29 mouse cellular contexts compared by ENCODE assay signal in the genomic region with DNA sequence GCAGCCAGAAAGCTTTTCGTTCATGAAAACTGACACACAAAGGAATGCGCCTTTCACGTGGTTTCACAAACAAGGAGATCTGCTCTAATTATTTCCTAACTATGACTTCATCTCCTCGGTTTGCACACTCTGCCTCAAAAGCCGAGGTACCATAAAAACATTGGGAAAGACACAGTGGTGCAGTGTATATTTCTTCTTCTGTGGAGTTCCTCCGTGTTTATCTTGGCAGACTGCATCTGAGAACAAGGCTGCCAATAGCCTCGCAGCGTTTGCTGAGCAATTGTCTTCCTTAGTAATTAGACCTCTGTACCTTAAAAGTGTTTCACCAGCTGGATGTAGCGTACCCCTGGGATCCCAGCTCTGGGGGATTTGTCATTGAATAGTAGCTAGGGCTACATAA. TPM values are rescaled to one million over a fixed set of nuclear protein-coding genes. Genes with fewer than 3 reads are reported as not detected.
DNase-seq lines count a peak whose midpoint lies in the region; ATAC-seq and TF ChIP-seq lines count a peak whose summit lies in the region.
"Had no signal": no experiment of that assay in that cellular context is flagged by ENCODE, and none has a peak within 500 bp of the region (broad histone marks: within the 10 kb centered on the region; RNA-seq: fewer than 3 reads in every experiment).

No protein-coding gene starts in this region.

- H3K9me3 ChIP-seq in midbrain, embryonic 14.5 days (ENCODE audit: control insufficient read depth, low read length): no peaks in the 10 kb centered on the region
- H3K9me3 ChIP-seq in midbrain, embryonic 15.5 days: no peaks in the 10 kb centered on the region
- H3K9me3 ChIP-seq in liver, embryonic 11.5 days (ENCODE audit: control insufficient read depth, low read length): no peaks in the 10 kb centered on the region
- H3K9me3 ChIP-seq: embryonic facial prominence, embryonic 12.5 days; forebrain, embryonic 10.5 days; forebrain, embryonic 13.5 days; heart, embryonic 12.5 days; heart, embryonic 15.5 days; hindbrain, embryonic 10.5 days; hindbrain, embryonic 13.5 days; intestine, embryonic 15.5 days had no signal

- no peak overlapping the region for H3K4me3 ChIP-seq in midbrain, embryonic 14.5 days (replicated peaks; ENCODE audit: low read depth, low read length)
- no peak overlapping the region for H3K4me3 ChIP-seq in midbrain, embryonic 15.5 days
- H3K4me3 ChIP-seq in liver, embryonic 11.5 days (ENCODE audit: low read depth, low read length): no peak overlapping the region
- H3K4me3 ChIP-seq: embryonic facial prominence, embryonic 12.5 days; erythroblast, embryonic 14.5 days; forebrain, embryonic 10.5 days; forebrain, embryonic 13.5 days; heart, embryonic 12.5 days; heart, embryonic 15.5 days; hindbrain, embryonic 10.5 days; hindbrain, embryonic 13.5 days; intestine, embryonic 15.5 days had no signal

- no peak for ATAC-seq in midbrain, embryonic 14.5 days (ENCODE audit: low FRiP score, low TSS enrichment)
- no peak for ATAC-seq in midbrain, embryonic 15.5 days (replicated peaks)
- ATAC-seq in Patski: peak; percentile 87
- no peak for ATAC-seq in liver, embryonic 11.5 days (replicated peaks; ENCODE audit: low FRiP score)
- ATAC-seq: CD4-positive, CD25-positive, alpha-beta regulatory T cell, adult 4 months; forebrain, embryonic 13.5 days; forebrain, embryonic 16.5 days; hindbrain, embryonic 16.5 days; intestine, embryonic 15.5 days had no signal

- H3K4me1 ChIP-seq in midbrain, embryonic 14.5 days (ENCODE audit: control insufficient read depth, insufficient read depth, low read length): no peaks in the 10 kb centered on the region
- no peaks in the 10 kb centered on the region for H3K4me1 ChIP-seq in midbrain, embryonic 15.5 days
- H3K4me1 ChIP-seq in liver, embryonic 11.5 days (replicated peaks; ENCODE audit: control insufficient read depth, insufficient read depth, low read length): no peaks in the 10 kb centered on the region
- H3K4me1 ChIP-seq: embryonic facial prominence, embryonic 12.5 days; forebrain, embryonic 10.5 days; forebrain, embryonic 13.5 days; heart, embryonic 12.5 days; heart, embryonic 15.5 days; hindbrain, embryonic 10.5 days; hindbrain, embryonic 13.5 days; intestine, embryonic 15.5 days had no signal

- WGBS in midbrain, embryonic 14.5 days: 80% methylated on average over 9 of the region's 9 CpGs
- WGBS in midbrain, embryonic 15.5 days: 75% methylated on average over 9 of the region's 9 CpGs
- whole genome bisulfite sequencing in liver, embryonic 11.5 days: 88% methylated on average over 9 of the region's 9 CpGs

- H3K9ac ChIP-seq in midbrain, embryonic 14.5 days (replicated peaks; ENCODE audit: low read length): no peak overlapping the region
- H3K9ac ChIP-seq in midbrain, embryonic 15.5 days: no peak overlapping the region
- H3K9ac ChIP-seq in liver, embryonic 11.5 days (ENCODE audit: low read depth, low read length): no peak overlapping the region
- H3K9ac ChIP-seq: embryonic facial prominence, embryonic 12.5 days; forebrain, embryonic 13.5 days; heart, embryonic 12.5 days; heart, embryonic 15.5 days; hindbrain, embryonic 13.5 days; intestine, embryonic 15.5 days had no signal

- in situ Hi-C loops in Patski (cut with MboI; ENCODE audit: low pct_unique_long_range_greater_than_20kb): no loop called here

- no peaks in the 10 kb centered on the region for H3K27me3 ChIP-seq in midbrain, embryonic 14.5 days (ENCODE audit: control insufficient read depth, insufficient read depth, low read length)
- H3K27me3 ChIP-seq in midbrain, embryonic 15.5 days (replicated peaks): no peaks in the 10 kb centered on the region
- peaks cover 16% of the 10 kb centered on the region for H3K27me3 ChIP-seq in Patski
- H3K27me3 ChIP-seq in liver, embryonic 11.5 days (replicated peaks; ENCODE audit: control insufficient read depth, insufficient read depth, low read length): no peaks in the 10 kb centered on the region
- H3K27me3 ChIP-seq: embryonic facial prominence, embryonic 12.5 days; forebrain, embryonic 13.5 days; heart, embryonic 12.5 days; heart, embryonic 15.5 days; hindbrain, embryonic 13.5 days; intestine, embryonic 15.5 days had no signal

- no peak for TF ChIP-seq CTCF in Patski (IDR thresholded peaks at IDR 0.05)

- DNase-seq in midbrain, embryonic 14.5 days: peak; percentile 11
- peak; percentile 37 for DNase-seq in Muller cell, postnatal 12 days (ENCODE audit: inconsistent ontology term)
- DNase-seq in Patski (ENCODE audit: low read depth, low spot score): no peak
- DNase-seq in fat pad, adult 2 months (ENCODE audit: extremely low read depth, low read depth, low spot score): peak; percentile 64
- no peak for DNase-seq in adrenal gland, postnatal 14 days
- DNase-seq in liver, embryonic 11.5 days (ENCODE audit: low spot score): no peak
- DNase-seq: adrenal gland, adult 2 months; adrenal gland, postnatal 25 days; cerebellum, adult 18-20 months; cerebellum, adult 9-10 months; cerebellum, postnatal 14 days; gastrocnemius, postnatal 10 days; gastrocnemius, postnatal 36 days; heart, postnatal 36 days had no signal

- CTCF ChIA-PET in Patski (lab: Charles Lee): interaction anchor here (0.9 to 1.9 kb wide), 2 partner anchors 22 to 26 kb away, joined by 4 to 9 read pairs; no protein-coding TSS in a partner anchor

- peaks cover 17% of the 10 kb centered on the region for H3K36me3 ChIP-seq in midbrain, embryonic 14.5 days (ENCODE audit: control insufficient read depth, insufficient read depth, low read length)
- H3K36me3 ChIP-seq in midbrain, embryonic 15.5 days (replicated peaks): no peaks in the 10 kb centered on the region
- H3K36me3 ChIP-seq in liver, embryonic 11.5 days (ENCODE audit: control insufficient read depth, insufficient read depth, low read length): no peaks in the 10 kb centered on the region; the same call in 1 of the 2 replicates
- H3K36me3 ChIP-seq: embryonic facial prominence, embryonic 12.5 days; intestine, embryonic 15.5 days had no signal

- no peak overlapping the region for H3K27ac ChIP-seq in midbrain, embryonic 14.5 days (replicated peaks; ENCODE audit: low read depth, low read length)
- no peak overlapping the region for H3K27ac ChIP-seq in midbrain, embryonic 15.5 days
- no peak overlapping the region for H3K27ac ChIP-seq in liver, embryonic 11.5 days (ENCODE audit: low read depth, low read length)
- H3K27ac ChIP-seq: embryonic facial prominence, embryonic 12.5 days; forebrain, embryonic 10.5 days; forebrain, embryonic 13.5 days; heart, embryonic 15.5 days; hindbrain, embryonic 10.5 days; hindbrain, embryonic 13.5 days; intestine, embryonic 15.5 days had no signal

- POLR2A ChIA-PET in Patski (lab: Charles Lee): no interaction called here

- no peak overlapping the region for H3K4me2 ChIP-seq in midbrain, embryonic 14.5 days (ENCODE audit: low read length)
- no peak overlapping the region for H3K4me2 ChIP-seq in midbrain, embryonic 15.5 days
- H3K4me2 ChIP-seq in liver, embryonic 11.5 days: no peak overlapping the region
- H3K4me2 ChIP-seq: embryonic facial prominence, embryonic 12.5 days; forebrain, embryonic 13.5 days; heart, embryonic 12.5 days; heart, embryonic 15.5 days; hindbrain, embryonic 13.5 days; intestine, embryonic 15.5 days had no signal

RNA-seq across cellular contexts. Expression of a gene that starts 15.1 kb away (rescaled TPM):
- 94.5 and 96.1 TPM in 2 replicates for polyA plus RNA-seq in midbrain, embryonic 14.5 days (2014; fragmentation: Nextera tagmentation; extraction: Ambion mirVana)
- polyA plus RNA-seq in midbrain, embryonic 15.5 days (2015; fragmentation: Nextera tagmentation; extraction: Ambion mirVana): 78.8 and 87.7 TPM in 2 replicates
- 132 TPM for polyA plus RNA-seq in Patski (2021)
- 98.2 and 112 TPM in 2 replicates for total RNA-seq in adrenal gland, postnatal 14 days (2021)
- polyA plus RNA-seq in liver, embryonic 11.5 days (2014; fragmentation: Nextera tagmentation; extraction: Ambion mirVana): 139 and 142 TPM in 2 replicates

RNA-seq across cellular contexts. Expression of a gene that starts 27.3 kb away (rescaled TPM):
- polyA plus RNA-seq in midbrain, embryonic 14.5 days (2014; fragmentation: Nextera tagmentation; extraction: Ambion mirVana): 31.5 and 32.7 TPM in 2 replicates
- polyA plus RNA-seq in midbrain, embryonic 15.5 days (2015; fragmentation: Nextera tagmentation; extraction: Ambion mirVana): 37.2 and 40.1 TPM in 2 replicates
- polyA plus RNA-seq in Patski (2021): 0.72 TPM
- 3.5 and 5.1 TPM in 2 replicates for total RNA-seq in adrenal gland, postnatal 14 days (2021)
- polyA plus RNA-seq in liver, embryonic 11.5 days (2014; fragmentation: Nextera tagmentation; extraction: Ambion mirVana): 0.29 TPM in 2 replicates
- total RNA-seq: MEL had no signal
- polyA plus RNA-seq: C2C12; CD4-positive, CD25-positive, alpha-beta regulatory T cell, adult 4 months; erythroblast, embryonic 14.5 days had no signal

Comparison
In these comparisons a context has a peak if more than half of its experiments do, and no peak if none do; other contexts are left out.
1. DNase-seq: peak in midbrain, embryonic 14.5 days (single experiment), Muller cell, postnatal 12 days (single experiment) and fat pad, adult 2 months (single experiment); none in Patski (single experiment), adrenal gland, postnatal 14 days (single experiment) and liver, embryonic 11.5 days (single experiment).
2. RNA of a gene that starts 27.3 kb away (polyA plus RNA-seq): 37.2 to 40.1 TPM in midbrain, embryonic 15.5 days and 31.5 to 32.7 TPM in midbrain, embryonic 14.5 days; 0.72 TPM in Patski (single experiment) and 0.29 TPM in liver, embryonic 11.5 days; every median in the first group is over 10 times any median in the second.